Mouse (Mus musculus) MEL (cell line): ENCODE data around the gene Pde1b. TPM values are rescaled to one million over a fixed set of nuclear protein-coding genes. Genes with fewer than 3 reads are reported as not detected.

Experiments
- DNase-seq: peaks from one replicate; pipeline ENCODE4 v3.0.0; 2011; ENCODE audit warnings: low read depth, low spot score
- H3K27ac ChIP-seq: 2 replicates; pipeline ENCODE4 v1.5.1; 2012; ENCODE audit warnings: low read depth, mild to moderate bottlenecking, control low read depth, low read length, moderate library complexity; ENCODE audit not compliant: control insufficient read depth
- H3K27me3 ChIP-seq, 2 experiments: fragments of 150-350 bp in 1 of 2; sonication (generic) in 1 of 2; 2 replicates each; pipeline ENCODE4 v1.6.1; 2012; ENCODE audit warnings: low read length in 2 of 2, mild to moderate bottlenecking in 2 of 2, improper control_type of control experiment in 1 of 2, moderate library complexity in 1 of 2; ENCODE audit not compliant: insufficient read depth in 2 of 2, control insufficient read depth in 1 of 2
- H3K36me3 ChIP-seq, 2 experiments: 2 replicates each; pipeline ENCODE4 v1.6.1; 2012 to 2014; ENCODE audit warnings: low read length in 2 of 2, improper control_type of control experiment in 1 of 2, inconsistent platforms in 1 of 2, mild to moderate bottlenecking in 1 of 2; ENCODE audit not compliant: insufficient read depth in 2 of 2, control insufficient read depth in 1 of 2
- H3K4me1 ChIP-seq, 2 experiments: fragments of 150-350 bp in 1 of 2; sonication (generic) in 1 of 2; 2 replicates each; pipeline ENCODE4 v1.6.1; 2012; ENCODE audit warnings: low read length in 2 of 2, improper control_type of control experiment in 1 of 2, mild to moderate bottlenecking in 1 of 2; ENCODE audit not compliant: insufficient read depth in 2 of 2, control insufficient read depth in 1 of 2
- H3K4me3 ChIP-seq, 2 experiments: fragments of 150-350 bp in 1 of 2; sonication (generic) in 1 of 2; 2 replicates each; pipeline ENCODE4 v1.5.1; 2012; ENCODE audit warnings: low read depth in 2 of 2, low read length in 2 of 2, mild to moderate bottlenecking in 2 of 2, moderate library complexity in 2 of 2, control low read depth in 1 of 2, improper control_type of control experiment in 1 of 2; ENCODE audit not compliant: control insufficient read depth in 1 of 2, insufficient read depth in 1 of 2
- H3K79me2 ChIP-seq: 2 replicates; pipeline ENCODE4 v1.6.1; 2012; ENCODE audit warnings: mild to moderate bottlenecking, low read length, moderate library complexity; ENCODE audit not compliant: control insufficient read depth, poor library complexity, insufficient read depth
- H3K9ac ChIP-seq: 2 replicates; pipeline ENCODE4 v1.6.1; 2012; ENCODE audit warnings: low read depth, mild to moderate bottlenecking, control low read depth, low read length, moderate library complexity; ENCODE audit not compliant: control insufficient read depth, poor library complexity, severe bottlenecking
- H3K9me3 ChIP-seq: fragments of 150-350 bp; sonication (generic); replicated peaks from 2 replicates; pipeline ENCODE4 v1.6.1; 2012; ENCODE audit warnings: mild to moderate bottlenecking, low read length, improper control_type of control experiment, moderate library complexity; ENCODE audit not compliant: insufficient read depth
- BHLHE40 ChIP-seq: IDR thresholded peaks from 2 replicates; pipeline ENCODE4 v1.6.1; 2012; ENCODE audit warnings: low read depth, mild to moderate bottlenecking, inconsistent platforms, low read length, improper control_type of control experiment, borderline replicate concordance
- CHD1 ChIP-seq: IDR thresholded peaks from 2 replicates; pipeline ENCODE4 v1.6.1; 2012; ENCODE audit warnings: low read depth, mild to moderate bottlenecking, inconsistent platforms, low read length, improper control_type of control experiment
- ELF1 ChIP-seq: IDR thresholded peaks from 2 replicates; pipeline ENCODE4 v1.6.1; 2014; ENCODE audit warnings: low read depth, mild to moderate bottlenecking, inconsistent platforms, low read length, improper control_type of control experiment, moderate library complexity
- MAFK ChIP-seq: IDR thresholded peaks from 2 replicates; pipeline ENCODE4 v1.6.1; 2011; ENCODE audit warnings: low read depth, mild to moderate bottlenecking, low read length, improper control_type of control experiment, borderline replicate concordance
- MXI1 ChIP-seq: IDR thresholded peaks from 2 replicates; pipeline ENCODE4 v1.6.1; 2011; ENCODE audit warnings: mild to moderate bottlenecking, low read depth, low read length, improper control_type of control experiment
- MYB ChIP-seq: IDR thresholded peaks from 2 replicates; pipeline ENCODE4 v1.6.1; 2011; ENCODE audit warnings: mild to moderate bottlenecking, low read depth, low read length, improper control_type of control experiment
- MYC ChIP-seq: IDR thresholded peaks from 2 replicates; pipeline ENCODE4 v1.6.1; 2011; ENCODE audit warnings: low read depth, mild to moderate bottlenecking, low read length, improper control_type of control experiment, moderate library complexity
- NELFE ChIP-seq: IDR thresholded peaks from 2 replicates; pipeline ENCODE4 v1.6.1; 2011; ENCODE audit warnings: low read depth, low read length, improper control_type of control experiment
- NRF1 ChIP-seq: IDR thresholded peaks from 2 replicates; pipeline ENCODE4 v1.6.1; 2014; ENCODE audit warnings: low read depth, mild to moderate bottlenecking, inconsistent platforms, low read length, improper control_type of control experiment, moderate library complexity; ENCODE audit not compliant: poor library complexity, insufficient read depth, severe bottlenecking
- POLR2AphosphoS2 ChIP-seq: IDR thresholded peaks from 2 replicates; pipeline ENCODE4 v1.6.1; 2011; ENCODE audit warnings: low read length, improper control_type of control experiment
- SMC3 ChIP-seq: IDR thresholded peaks from 2 replicates; pipeline ENCODE4 v1.6.1; 2011; ENCODE audit warnings: low read depth, low read length, improper control_type of control experiment
- TAL1 ChIP-seq: IDR thresholded peaks from 2 replicates; pipeline ENCODE4 v1.6.1; 2012; ENCODE audit warnings: mild to moderate bottlenecking, inconsistent platforms, low read length, moderate library complexity, mixed read lengths
- TBP ChIP-seq: IDR thresholded peaks from 2 replicates; pipeline ENCODE4 v1.8.0; 2011; ENCODE audit warnings: low read depth, low read length, improper control_type of control experiment
- TCF12 ChIP-seq: IDR thresholded peaks from 2 replicates; pipeline ENCODE4 v1.6.1; 2014; ENCODE audit warnings: low read depth, mild to moderate bottlenecking, inconsistent platforms, low read length, improper control_type of control experiment, moderate library complexity
- UBTF ChIP-seq: IDR thresholded peaks from 2 replicates; pipeline ENCODE4 v1.6.1; 2012; ENCODE audit warnings: low read depth, mild to moderate bottlenecking, inconsistent platforms, low read length, improper control_type of control experiment, moderate library complexity, borderline replicate concordance; ENCODE audit not compliant: insufficient read depth
- USF2 ChIP-seq, 2 experiments: IDR thresholded peaks; 2 replicates each; pipeline ENCODE4 v1.6.1; 2011 to 2012; ENCODE audit warnings: improper control_type of control experiment in 2 of 2, low read length in 2 of 2, borderline replicate concordance in 1 of 2, inconsistent platforms in 1 of 2, low read depth in 1 of 2, mild to moderate bottlenecking in 1 of 2; ENCODE audit not compliant: insufficient read depth in 1 of 2
- ZNF384 ChIP-seq: IDR thresholded peaks from 2 replicates; pipeline ENCODE4 v1.6.1; 2012; ENCODE audit warnings: low read depth, mild to moderate bottlenecking, inconsistent platforms, low read length, improper control_type of control experiment
- polyA plus RNA-seq, 2 experiments: library from polyadenylated mRNA; stranded (reverse) in 1 of 2; unstranded in 1 of 2; fragments of >175 nt in 1 of 2; fragments of >200 nt in 1 of 2; gene quantifications; 2 replicates each; pipeline versions ENCODE4 v1.2.1 to v1.2.4; 2012; ENCODE audit warnings: low replicate concordance in 2 of 2, low read depth in 1 of 2; ENCODE audit not compliant: insufficient read length in 2 of 2, insufficient read depth in 1 of 2, missing spikeins in 1 of 2
- total RNA-seq: library from RNA; depleted of rRNA; stranded (reverse); fragments of 300-350 nt; gene quantifications from 2 replicates; pipeline ENCODE4 v1.2.3, GENCODE M21; 2012

Pde1b gene
- total and polyA plus RNA-seq, 3 experiments, result 2.4 to 4.5 TPM; not detected in 1

DNA sequence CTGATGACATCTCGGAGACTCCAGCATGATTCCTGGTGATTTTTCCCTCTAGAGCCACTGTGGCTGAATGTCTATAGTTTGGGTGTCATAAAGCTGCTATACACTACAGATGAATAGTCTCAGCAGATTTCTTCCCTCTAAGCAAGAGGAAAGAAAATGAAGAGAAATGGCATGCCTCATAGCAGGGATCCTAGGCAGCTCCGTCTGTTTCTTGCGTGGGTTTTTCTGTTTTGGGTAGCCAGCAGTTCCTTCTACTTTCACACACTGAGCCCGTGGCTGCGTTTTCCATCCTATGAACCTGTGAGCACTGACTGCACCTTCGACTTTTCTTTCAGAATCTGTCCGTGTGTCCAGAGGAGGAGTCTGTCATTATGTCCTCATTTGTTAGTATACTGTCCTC lies 29.7 kb upstream of the Pde1b start:
- Histone ChIP-seq H3K79me2 (no peaks in the 10 kb centered on the region), H3K9me3 (no peaks in the 10 kb centered on the region), H3K27me3 (no peaks in the 10 kb centered on the region), H3K4me3 (no peak overlapping the region), H3K36me3 (no peaks in the 10 kb centered on the region), H3K4me1 (no peaks in the 10 kb centered on the region), H3K9ac (no peak overlapping the region), H3K27ac (no peak overlapping the region)
- no peak for DNase-seq
- TF ChIP-seq CHD1 (no peak), USF2 (IDR thresholded peaks at IDR 0.05; ENCODE audit: borderline replicate concordance in 1 of 2, insufficient read depth in 1 of 2, low read depth in 1 of 2, low read length in 2 of 2) (no peak), TCF12 (no peak), NELFE (no peak), NRF1 (no peak)

DNA sequence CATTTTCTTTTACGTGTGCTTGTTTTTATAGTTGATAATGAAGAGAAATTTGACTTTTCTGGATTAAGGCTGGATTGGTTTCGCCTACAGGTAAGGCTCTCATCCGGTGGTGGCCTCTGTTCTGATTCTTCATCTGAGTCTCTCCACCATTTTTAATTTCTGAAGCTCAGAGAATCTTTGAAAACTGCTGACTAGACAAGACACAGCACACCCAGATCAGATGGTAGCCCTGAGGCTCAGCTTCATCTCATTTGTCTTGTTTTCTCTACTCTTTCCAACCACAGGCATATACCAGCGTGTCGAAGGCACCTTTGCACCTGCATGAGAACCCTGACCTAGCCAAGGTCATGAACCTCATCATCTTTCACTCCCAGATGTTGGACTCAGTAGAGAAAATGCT lies 29.1 kb upstream of the Pde1b start:
- Histone ChIP-seq H3K36me3 (no peaks in the 10 kb centered on the region; a peak in 1 of 4 replicates), H3K27me3 (no peaks in the 10 kb centered on the region), H3K79me2 (no peaks in the 10 kb centered on the region), H3K9me3 (no peaks in the 10 kb centered on the region), H3K4me1 (no peaks in the 10 kb centered on the region), H3K4me3 (no peak overlapping the region), H3K9ac (no peak overlapping the region), H3K27ac (no peak overlapping the region)
- TF ChIP-seq NRF1 (no peak), USF2 (IDR thresholded peaks at IDR 0.05; ENCODE audit: borderline replicate concordance in 1 of 2, insufficient read depth in 1 of 2, low read depth in 1 of 2, low read length in 2 of 2) (no peak), SMC3 (no peak), ELF1 (no peak), TAL1 (no peak), TBP (no peak), MXI1 (no peak), BHLHE40 (no peak), MAFK (no peak), CHD1 (no peak), UBTF (no peak)
- DNase-seq, result no peak

DNA sequence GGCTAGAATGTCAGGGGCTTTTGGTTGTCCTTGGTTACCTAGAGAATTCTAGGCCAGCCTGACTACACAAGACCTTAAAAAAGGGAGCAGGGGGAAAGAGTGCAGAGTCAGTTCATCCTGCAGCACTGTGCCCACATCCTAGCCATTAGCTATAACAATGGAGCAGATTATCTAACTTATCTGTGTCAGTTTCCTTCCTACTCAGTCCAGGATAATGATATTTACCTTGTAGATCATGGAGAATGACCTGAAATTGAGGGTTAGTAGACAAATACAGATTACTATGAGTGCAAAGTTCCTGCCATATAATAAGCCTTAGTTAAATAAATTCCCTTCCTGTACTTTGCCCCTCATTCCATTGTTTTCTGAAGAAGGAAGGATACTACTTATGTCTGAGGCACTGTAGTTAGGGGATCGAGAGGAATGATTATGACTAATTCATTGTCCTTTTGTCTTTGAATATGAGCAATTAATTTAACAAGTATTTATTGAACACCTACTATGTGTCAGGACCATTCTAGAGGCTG lies 23.7 kb upstream of the Pde1b start:
- Histone ChIP-seq H3K27me3 (no peaks in the 10 kb centered on the region), H3K9me3 (no peaks in the 10 kb centered on the region), H3K27ac (no peak overlapping the region), H3K9ac (no peak overlapping the region), H3K4me3 (no peak overlapping the region), H3K36me3 (no peaks in the 10 kb centered on the region; a peak in 1 of 4 replicates), H3K4me1 (no peaks in the 10 kb centered on the region), H3K79me2 (no peaks in the 10 kb centered on the region)
- TF ChIP-seq MYB (no peak), TBP (no peak), ZNF384 (no peak), MYC (no peak), POLR2AphosphoS2 (no peak), MXI1 (no peak)
- DNase-seq, result no peak
